Mouse (Mus musculus) lung, embryonic 16.5 days (tissue): ENCODE data around the gene Olfm1. TPM values are rescaled to one million over a fixed set of nuclear protein-coding genes. Genes with fewer than 3 reads are reported as not detected.

ENCODE experiments used
- ATAC-seq: fragments of 200-750 bp; cut with Nextera tagmentation; 2 replicates; pipeline ENCODE4 v1.8.0; 2017; ENCODE audit warnings: low read depth, mild to moderate bottlenecking, moderate library complexity
- H3K27ac ChIP-seq: fragments of 300-500 bp; sonication (generic); 2 replicates; pipeline ENCODE4 v1.5.1; 2014; ENCODE audit warnings: mild to moderate bottlenecking, control low read depth, low read length
- H3K27me3 ChIP-seq: fragments of 300-500 bp; sonication (generic); 2 replicates; pipeline ENCODE4 v1.6.1; 2014; ENCODE audit warnings: low read depth, low read length, mixed read lengths; ENCODE audit not compliant: control insufficient read depth, insufficient read depth
- H3K36me3 ChIP-seq: fragments of 300-500 bp; sonication (generic); 2 replicates; pipeline ENCODE4 v1.6.1; 2014; ENCODE audit warnings: low read length; ENCODE audit not compliant: control insufficient read depth, insufficient read depth
- H3K4me1 ChIP-seq: fragments of 300-500 bp; sonication (generic); replicated peaks from 2 replicates; pipeline ENCODE4 v1.6.1; 2014; ENCODE audit warnings: low read length, mixed read lengths; ENCODE audit not compliant: control insufficient read depth, insufficient read depth
- H3K4me2 ChIP-seq: fragments of 300-500 bp; sonication (generic); 2 replicates; pipeline ENCODE4 v1.6.1; 2014; ENCODE audit warnings: low read depth, low read length, control low read depth
- H3K4me3 ChIP-seq: fragments of 300-500 bp; sonication (generic); 2 replicates; pipeline ENCODE4 v1.5.1; 2014; ENCODE audit warnings: mild to moderate bottlenecking, low read length, control low read depth
- H3K9ac ChIP-seq: fragments of 300-500 bp; sonication (generic); 2 replicates; pipeline ENCODE4 v1.6.1; 2014; ENCODE audit warnings: low read length, control low read depth
- H3K9me3 ChIP-seq: fragments of 300-500 bp; sonication (generic); 2 replicates; pipeline ENCODE4 v1.6.1; 2016; ENCODE audit warnings: low read length; ENCODE audit not compliant: control insufficient read depth
- WGBS: fragments of 180-500 bp; shearing (Covaris S2); extraction: QIAGEN DNeasy Blood & Tissue Kit; methylation state at CpG from one replicate; pipeline ENCODE4 v1.1.7; 2014; 5-methylcytosine and 5-hydroxymethylcytosine counted together
- polyA plus RNA-seq: library from polyadenylated mRNA; unstranded; fragments of >200 nt; fragmentation: Nextera tagmentation; extraction: Ambion mirVana; gene quantifications from 2 replicates; pipeline ENCODE4 v1.2.1, GENCODE M21; 2015

The Olfm1 gene
- polyA plus RNA-seq, 1 experiment from 2014 or later = 9.2 TPM

- Histone ChIP-seq H3K9ac (no peak overlapping the region), H3K4me2 (no peak overlapping the region), H3K9me3 (no peaks in the 10 kb centered on the region), H3K27me3 (peaks cover 14% of the 10 kb centered on the region; the same call in 1 of the 2 replicates), H3K36me3 (no peaks in the 10 kb centered on the region), H3K27ac (no peak overlapping the region), H3K4me1 (peaks cover 8% of the 10 kb centered on the region), H3K4me3 (no peak overlapping the region)
- no peak for ATAC-seq
- 77% methylated on average over 5 of the region's 5 CpGs for WGBS
Measured at GRCm38 (mm10) chr2:28209211-28209610, 16.4 kb downstream of the Olfm1 start.

- Histone ChIP-seq H3K36me3 (no peaks in the 10 kb centered on the region), H3K9me3 (no peaks in the 10 kb centered on the region), H3K4me1 (peaks cover 4% of the 10 kb centered on the region), H3K27me3 (peaks cover 14% of the 10 kb centered on the region; the same call in 1 of the 2 replicates), H3K9ac (no peak overlapping the region), H3K27ac (no peak overlapping the region), H3K4me2 (no peak overlapping the region), H3K4me3 (no peak overlapping the region)
- 91% methylated on average over 12 of the region's 12 CpGs for WGBS
- ATAC-seq = no peak
Measured at GRCm38 (mm10) chr2:28209653-28210052, 16.9 kb downstream of the Olfm1 start.

- H3K27me3 ChIP-seq = peaks cover 14% of the 10 kb centered on the region; the same call in 1 of the 2 replicates
- ATAC-seq = no peak
- H3K4me1 ChIP-seq = peaks cover 4% of the 10 kb centered on the region
- H3K27ac ChIP-seq = no peak overlapping the region
- H3K9ac ChIP-seq = no peak overlapping the region
- no peaks in the 10 kb centered on the region for H3K9me3 ChIP-seq
- H3K36me3 ChIP-seq = peaks cover under 1% of the 10 kb centered on the region; the same call in 1 of the 2 replicates
- H3K4me2 ChIP-seq = no peak overlapping the region
- no peak overlapping the region for H3K4me3 ChIP-seq
- 50% methylated on average over 4 of the region's 4 CpGs for WGBS
Measured at GRCm38 (mm10) chr2:28210273-28210672, 17.5 kb downstream of the Olfm1 start.

- no peak overlapping the region for H3K27ac ChIP-seq
- peak; percentile 64 for ATAC-seq
- peaks cover 5% of the 10 kb centered on the region; the same call in 1 of the 2 replicates for H3K27me3 ChIP-seq
- H3K4me2 ChIP-seq = no peak overlapping the region
- peaks cover 3% of the 10 kb centered on the region; the same call in 1 of the 2 replicates for H3K36me3 ChIP-seq
- H3K4me1 ChIP-seq = no peaks in the 10 kb centered on the region; the same call in 1 of the 2 replicates
- WGBS = 44% methylated on average over 22 of the region's 22 CpGs
- H3K4me3 ChIP-seq = no peak overlapping the region
- H3K9me3 ChIP-seq = no peaks in the 10 kb centered on the region
- H3K9ac ChIP-seq = no peak overlapping the region
Measured at GRCm38 (mm10) chr2:28211531-28212281, 18.9 kb downstream of the Olfm1 start.

GRCm38 (mm10) chr2:28212911-28213310 lies 20.1 kb downstream of the Olfm1 start:
- ATAC-seq = no peak
- Histone ChIP-seq H3K27ac (no peak overlapping the region), H3K27me3 (no peaks in the 10 kb centered on the region), H3K4me2 (no peak overlapping the region), H3K36me3 (peaks cover 3% of the 10 kb centered on the region; the same call in 1 of the 2 replicates), H3K4me3 (no peak overlapping the region), H3K9me3 (no peaks in the 10 kb centered on the region), H3K4me1 (no peaks in the 10 kb centered on the region), H3K9ac (no peak overlapping the region)
- 54% methylated on average over 5 of the region's 5 CpGs for WGBS

GRCm38 (mm10) chr2:28216211-28216775 lies 23.5 kb downstream of the Olfm1 start:
- H3K27me3 ChIP-seq = no peaks in the 10 kb centered on the region
- ATAC-seq = no peak
- no peaks in the 10 kb centered on the region for H3K4me1 ChIP-seq
- H3K4me3 ChIP-seq = no peak overlapping the region
- WGBS = 66% methylated on average over 5 of the region's 5 CpGs
- no peak overlapping the region for H3K27ac ChIP-seq
- H3K4me2 ChIP-seq = no peak overlapping the region
- H3K36me3 ChIP-seq = peaks cover 3% of the 10 kb centered on the region; the same call in 1 of the 2 replicates
- no peaks in the 10 kb centered on the region for H3K9me3 ChIP-seq
- H3K9ac ChIP-seq = no peak overlapping the region

GRCm38 (mm10) chr2:28217783-28218182 lies 25.0 kb downstream of the Olfm1 start:
- Histone ChIP-seq H3K36me3 (peaks cover 3% of the 10 kb centered on the region; the same call in 1 of the 2 replicates), H3K4me3 (no peak overlapping the region), H3K27ac (no peak overlapping the region), H3K9ac (no peak overlapping the region), H3K27me3 (no peaks in the 10 kb centered on the region), H3K4me1 (no peaks in the 10 kb centered on the region), H3K4me2 (no peak overlapping the region), H3K9me3 (no peaks in the 10 kb centered on the region)
- 76% methylated on average over 1 of the region's 1 CpGs for WGBS
- ATAC-seq = no peak

GRCm38 (mm10) chr2:28218651-28219356 lies 26.0 kb downstream of the Olfm1 start:
- Histone ChIP-seq H3K36me3 (peaks cover 3% of the 10 kb centered on the region; the same call in 1 of the 2 replicates), H3K9me3 (no peaks in the 10 kb centered on the region), H3K4me3 (no peak overlapping the region), H3K4me1 (no peaks in the 10 kb centered on the region), H3K4me2 (no peak overlapping the region), H3K27me3 (no peaks in the 10 kb centered on the region), H3K27ac (no peak overlapping the region), H3K9ac (no peak overlapping the region)
- 66% methylated on average over 7 of the region's 7 CpGs for WGBS
- ATAC-seq = peak; percentile 23; the same call in 1 of the 2 replicates

- H3K4me1 ChIP-seq = no peaks in the 10 kb centered on the region
- no peak overlapping the region for H3K9ac ChIP-seq
- no peaks in the 10 kb centered on the region for H3K9me3 ChIP-seq
- no peak overlapping the region for H3K4me2 ChIP-seq
- no peaks in the 10 kb centered on the region for H3K27me3 ChIP-seq
- H3K36me3 ChIP-seq = peaks cover 3% of the 10 kb centered on the region; the same call in 1 of the 2 replicates
- no peak overlapping the region for H3K27ac ChIP-seq
- ATAC-seq = no peak
- 75% methylated on average over 1 of the region's 1 CpGs for WGBS
- no peak overlapping the region for H3K4me3 ChIP-seq
Measured at GRCm38 (mm10) chr2:28219625-28220024, 26.8 kb downstream of the Olfm1 start.
